Mouse (Mus musculus) CD8-positive naive resting alpha-beta T cell, adult 57 days (primary cell): ENCODE measurements around the gene Mapt. TPM values are rescaled to one million over a fixed set of nuclear protein-coding genes. Genes with fewer than 3 reads are reported as not detected.

Experiments
- total RNA-seq: library from RNA; stranded (reverse); gene quantifications from one replicate; pipeline ENCODE4 v1.2.4, GENCODE M21; 2023

The Mapt gene
- total RNA-seq: 0.28 TPM

GRCm38 (mm10) chr11:104231041-104231911 is at the start of gene Mapt:
Gene Mapt, plus strand, starts transcription at chr11:104231390.

GRCm38 (mm10) chr11:104186135-104186836 is 44.9 kb upstream of the Mapt start, which contains the start of gene Sppl2c:
Gene Sppl2c, plus strand, starts transcription at chr11:104186327.

Other genes with a start within 250 kb of the Mapt start
- not detected for gene Crhr1, start 98.5 kb upstream of the Mapt start, total RNA-seq
- gene Sppl2c, start 45.1 kb upstream of the Mapt start, total RNA-seq: not detected
- gene Kansl1, start 237.5 kb downstream of the Mapt start, total RNA-seq: 113 TPM